Mouse (Mus musculus) CD4-positive, CD25-positive, alpha-beta regulatory T cell, adult 4 months (primary cell): ENCODE data around the gene Zfp219. TPM values are rescaled to one million over a fixed set of nuclear protein-coding genes. Genes with fewer than 3 reads are reported as not detected.

Experiments used
- ATAC-seq: one replicate; pipeline ENCODE4 v1.8.0; 2017
- polyA plus RNA-seq, 2 experiments: library from polyadenylated mRNA; unstranded; fragments of 100-300 nt; shearing (Covaris generic); gene quantifications; one replicate each; pipeline ENCODE4 v1.2.1; 2017

Zfp219 gene
- polyA plus RNA-seq, 2 experiments from 2014 or later: 1.6 to 2.3 TPM

DNA sequence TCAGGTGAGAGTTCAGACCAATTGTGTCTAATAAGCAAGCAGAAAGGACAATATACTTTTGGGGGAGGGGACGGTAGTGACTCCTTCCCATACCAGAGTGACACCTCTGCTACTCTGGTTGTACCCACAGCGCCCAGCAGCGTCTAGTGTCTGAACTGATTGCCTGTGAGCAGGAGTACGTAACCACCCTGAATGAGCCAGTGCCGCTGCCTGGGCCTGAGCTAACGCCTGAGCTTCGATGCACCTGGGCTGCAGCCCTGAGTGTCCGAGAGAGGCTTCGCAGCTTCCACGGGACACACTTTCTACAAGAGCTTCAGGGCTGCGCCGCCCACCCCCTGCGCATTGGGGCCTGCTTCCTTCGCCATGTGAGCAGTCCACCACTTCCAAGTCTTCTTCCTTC is 23.1 kb downstream of the Zfp219 start:
- ATAC-seq: no peak

DNA sequence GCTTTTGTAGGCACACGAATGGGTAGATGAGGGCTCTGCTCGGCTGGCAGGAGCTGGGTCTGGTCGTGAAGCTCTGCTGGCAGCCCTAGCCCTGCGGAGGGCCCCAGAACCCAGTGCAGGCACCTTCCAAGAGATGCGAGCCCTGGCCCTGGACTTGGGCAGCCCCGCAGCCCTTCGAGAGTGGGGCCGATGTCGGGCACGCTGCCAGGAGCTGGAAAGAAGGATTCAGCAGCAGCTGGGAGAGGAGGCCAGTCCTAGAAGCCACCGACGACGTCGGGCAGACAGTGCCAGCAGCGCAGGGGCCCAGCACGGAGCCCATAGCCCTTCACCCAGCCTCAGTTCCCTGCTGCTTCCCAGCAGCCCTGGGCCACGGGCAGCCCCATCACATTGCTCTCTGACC is 23.7 kb downstream of the Zfp219 start:
- ATAC-seq: no peak

DNA sequence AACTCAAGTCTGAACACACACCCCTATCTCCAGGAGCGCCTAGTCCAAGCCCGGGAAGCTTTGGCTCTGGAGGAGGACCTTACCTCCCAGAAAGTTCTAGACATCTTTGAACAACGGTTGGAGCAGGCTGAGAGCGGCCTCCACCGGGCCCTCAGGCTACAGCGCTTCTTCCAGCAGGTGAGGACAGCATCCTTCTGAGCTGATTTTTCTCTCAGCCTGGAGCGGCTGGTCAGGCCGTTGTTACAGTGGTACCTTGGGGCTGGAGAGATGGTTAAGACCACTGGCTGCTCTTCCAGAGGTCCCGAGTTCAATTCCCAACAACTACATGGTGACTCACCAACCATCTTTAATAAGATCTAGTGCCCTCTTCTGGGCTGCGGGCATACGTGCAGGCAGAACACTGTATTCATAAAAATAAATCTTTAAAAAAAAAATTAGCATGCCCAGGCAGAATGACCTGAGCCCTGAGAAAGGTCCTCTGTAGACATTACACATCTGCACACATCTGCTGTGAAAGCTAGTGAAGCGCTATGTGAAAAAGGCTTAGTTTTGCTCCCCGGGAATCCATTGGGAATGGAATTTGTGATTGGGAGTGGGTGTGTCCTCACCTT is 24.2 kb downstream of the Zfp219 start:
- no peak for ATAC-seq

DNA sequence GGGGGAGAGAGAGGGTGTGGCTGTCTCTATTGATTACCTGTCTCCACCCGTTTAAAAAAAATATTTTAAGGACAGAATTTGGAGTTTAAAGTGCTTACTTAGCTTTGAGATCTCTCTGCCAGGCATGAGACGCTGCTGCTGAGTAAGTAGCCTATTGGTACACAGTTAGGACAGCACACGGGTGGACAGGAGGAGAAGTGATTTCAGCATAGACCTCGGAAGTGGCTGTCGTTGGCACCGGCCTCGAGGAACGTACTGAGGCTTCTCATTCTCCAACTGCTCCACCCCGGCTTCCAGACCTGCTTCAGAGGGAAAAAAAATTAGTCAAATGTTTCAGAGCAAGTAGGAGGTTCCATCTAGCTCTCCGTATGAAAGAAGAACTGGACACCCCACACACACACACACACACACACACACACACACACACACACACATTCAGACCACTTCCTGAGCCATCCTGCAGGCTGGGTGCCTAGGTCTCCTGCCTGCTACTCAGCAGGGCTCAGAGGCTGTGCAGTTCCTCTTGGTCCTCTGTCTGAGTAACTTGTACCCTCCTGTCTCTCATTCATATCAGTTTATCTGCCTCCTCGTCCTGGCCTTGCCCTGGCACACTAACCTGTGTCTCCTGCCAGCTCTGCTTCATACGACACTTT is 25.2 kb downstream of the Zfp219 start:
- no peak for ATAC-seq

DNA sequence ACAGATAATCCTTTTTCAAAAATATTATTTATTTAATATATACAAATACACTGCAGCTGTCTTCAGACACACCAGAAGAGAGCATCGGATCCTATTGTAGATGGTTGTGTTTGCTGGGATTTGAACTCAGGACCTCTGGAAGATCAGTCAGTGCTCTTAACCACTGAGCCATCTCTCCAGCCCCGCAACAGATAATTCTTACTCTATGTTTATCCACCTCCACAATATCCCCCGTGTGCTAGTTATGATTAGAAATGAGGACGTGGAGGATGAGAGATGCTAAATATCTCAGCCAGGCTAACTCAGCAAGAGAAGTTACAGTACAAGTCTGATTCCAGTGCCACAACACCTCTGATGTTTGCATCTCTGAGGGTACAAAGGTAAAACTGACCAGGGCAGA is 26.1 kb downstream of the Zfp219 start:
- ATAC-seq: no peak

DNA sequence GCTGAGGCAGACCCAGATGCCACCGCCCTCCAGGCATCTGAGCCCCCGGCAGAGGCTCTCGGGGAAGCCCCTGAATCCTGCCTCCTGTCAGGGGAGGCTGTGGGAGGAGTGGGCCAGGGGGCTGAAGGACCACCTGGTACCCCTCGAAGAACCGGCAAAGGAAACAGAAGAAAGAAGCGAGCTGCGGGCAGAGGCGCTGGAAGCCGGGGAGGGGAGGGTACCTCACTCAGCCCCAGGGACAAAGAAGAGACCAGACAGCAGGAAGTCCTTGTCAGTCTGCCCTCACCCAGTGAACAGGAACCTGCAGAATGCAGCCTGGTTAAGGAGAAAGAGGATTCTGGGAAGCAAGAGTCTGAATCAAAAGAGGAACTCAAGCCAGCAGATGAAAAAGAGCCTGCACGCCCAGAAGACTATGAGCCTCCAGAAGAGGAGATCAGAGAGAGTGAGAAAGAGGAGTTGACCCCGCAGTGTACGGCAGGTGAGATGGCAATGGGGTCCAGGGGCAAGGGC is 31.0 kb downstream of the Zfp219 start:
- ATAC-seq: no peak

DNA sequence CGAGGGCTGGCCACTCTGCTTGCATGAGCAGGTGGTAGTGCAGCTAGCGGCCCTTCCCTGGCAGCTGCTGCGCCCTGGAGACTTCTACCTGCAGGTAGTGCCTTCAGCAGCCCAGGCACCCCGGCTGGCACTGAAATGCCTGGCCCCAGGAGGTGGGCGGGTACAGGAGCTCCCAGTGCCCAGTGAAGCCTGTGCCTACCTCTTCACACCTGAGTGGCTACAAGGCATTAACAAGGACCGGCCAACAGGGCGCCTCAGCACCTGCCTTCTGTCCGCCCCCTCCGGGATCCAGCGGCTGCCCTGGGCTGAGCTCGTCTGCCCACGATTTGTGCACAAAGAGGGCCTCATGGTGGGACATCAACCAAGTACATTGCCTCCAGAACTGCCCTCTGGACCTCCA is 31.8 kb downstream of the Zfp219 start:
- ATAC-seq: no peak

DNA sequence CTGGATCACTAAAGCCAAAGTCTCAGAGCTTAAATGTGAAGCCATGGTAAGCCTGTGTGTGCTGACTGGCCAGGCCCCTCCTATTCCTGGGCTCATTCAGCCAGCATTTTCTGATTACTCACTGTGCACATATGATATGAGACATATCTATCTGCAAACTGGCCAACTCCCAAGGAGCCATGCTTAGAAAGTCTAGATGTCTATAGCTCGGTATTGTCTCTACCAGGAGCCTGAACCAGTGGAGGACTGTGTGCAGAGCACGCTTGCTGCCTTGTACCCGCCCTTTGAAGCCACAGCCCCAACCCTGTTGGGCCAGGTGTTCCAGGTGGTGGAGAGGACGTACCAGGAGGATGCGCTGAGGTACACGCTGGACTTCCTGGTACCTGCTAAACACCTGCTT is 33.4 kb downstream of the Zfp219 start:
- ATAC-seq: no peak

DNA sequence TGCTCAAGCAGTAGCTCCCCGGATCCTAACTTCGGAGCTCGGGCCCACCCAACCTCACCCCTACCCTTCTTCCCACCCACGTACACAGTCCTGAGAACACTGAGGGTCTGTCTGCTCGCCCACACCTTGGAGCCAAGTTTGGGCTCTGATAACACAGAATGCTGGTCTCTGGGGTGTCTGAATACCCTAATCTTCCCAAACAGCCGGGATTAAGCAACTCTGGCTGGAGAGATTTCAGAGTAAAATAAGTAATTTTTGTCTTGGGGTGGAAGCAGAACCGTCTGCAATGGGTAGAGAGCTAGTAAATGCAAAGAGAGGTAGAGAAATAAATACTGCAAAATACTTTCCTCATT is 34.4 kb downstream of the Zfp219 start:
- ATAC-seq: no peak

DNA sequence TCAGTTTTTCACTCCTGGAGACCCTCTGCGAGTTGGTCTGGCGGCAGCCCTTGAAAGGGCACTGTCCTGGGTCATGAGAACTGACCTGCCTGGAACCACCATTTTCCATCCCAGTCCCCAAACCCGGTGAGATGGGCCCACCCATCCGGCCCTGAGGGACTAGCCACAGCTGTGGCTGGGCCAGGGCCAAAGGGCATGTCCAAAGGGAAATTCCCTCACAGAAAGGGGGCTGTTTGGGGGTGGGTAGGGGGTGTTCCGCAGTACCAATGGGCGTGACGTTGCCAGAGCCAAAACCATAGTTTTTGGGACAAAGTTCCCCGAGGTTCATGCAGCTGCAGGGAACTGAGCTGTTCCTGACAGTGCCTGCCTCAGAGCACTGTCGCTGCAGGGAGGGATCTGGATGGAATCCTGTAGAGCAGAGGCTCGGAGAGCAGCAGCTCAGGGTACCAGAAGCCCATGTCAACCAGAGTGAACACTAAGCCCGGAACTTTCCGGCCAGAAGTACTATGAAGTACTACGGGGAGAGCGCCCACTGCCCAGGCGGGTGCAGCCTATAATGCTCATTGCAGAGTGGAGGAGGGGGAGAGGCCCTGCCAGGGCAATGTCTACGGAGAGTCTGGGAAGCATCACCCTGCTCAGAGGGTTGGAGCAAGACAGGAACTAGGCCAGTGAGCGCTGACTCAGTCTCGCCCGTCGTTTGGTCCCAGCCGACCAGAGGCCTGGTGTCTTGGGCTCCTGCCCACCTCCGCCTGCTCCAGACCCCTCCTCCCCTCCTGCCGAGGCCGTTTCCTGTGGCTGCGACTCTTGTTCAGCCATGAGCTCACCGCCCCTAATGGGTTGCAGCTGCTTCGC is 35.0 kb downstream of the Zfp219 start:
- peak; percentile 5 for ATAC-seq

DNA sequence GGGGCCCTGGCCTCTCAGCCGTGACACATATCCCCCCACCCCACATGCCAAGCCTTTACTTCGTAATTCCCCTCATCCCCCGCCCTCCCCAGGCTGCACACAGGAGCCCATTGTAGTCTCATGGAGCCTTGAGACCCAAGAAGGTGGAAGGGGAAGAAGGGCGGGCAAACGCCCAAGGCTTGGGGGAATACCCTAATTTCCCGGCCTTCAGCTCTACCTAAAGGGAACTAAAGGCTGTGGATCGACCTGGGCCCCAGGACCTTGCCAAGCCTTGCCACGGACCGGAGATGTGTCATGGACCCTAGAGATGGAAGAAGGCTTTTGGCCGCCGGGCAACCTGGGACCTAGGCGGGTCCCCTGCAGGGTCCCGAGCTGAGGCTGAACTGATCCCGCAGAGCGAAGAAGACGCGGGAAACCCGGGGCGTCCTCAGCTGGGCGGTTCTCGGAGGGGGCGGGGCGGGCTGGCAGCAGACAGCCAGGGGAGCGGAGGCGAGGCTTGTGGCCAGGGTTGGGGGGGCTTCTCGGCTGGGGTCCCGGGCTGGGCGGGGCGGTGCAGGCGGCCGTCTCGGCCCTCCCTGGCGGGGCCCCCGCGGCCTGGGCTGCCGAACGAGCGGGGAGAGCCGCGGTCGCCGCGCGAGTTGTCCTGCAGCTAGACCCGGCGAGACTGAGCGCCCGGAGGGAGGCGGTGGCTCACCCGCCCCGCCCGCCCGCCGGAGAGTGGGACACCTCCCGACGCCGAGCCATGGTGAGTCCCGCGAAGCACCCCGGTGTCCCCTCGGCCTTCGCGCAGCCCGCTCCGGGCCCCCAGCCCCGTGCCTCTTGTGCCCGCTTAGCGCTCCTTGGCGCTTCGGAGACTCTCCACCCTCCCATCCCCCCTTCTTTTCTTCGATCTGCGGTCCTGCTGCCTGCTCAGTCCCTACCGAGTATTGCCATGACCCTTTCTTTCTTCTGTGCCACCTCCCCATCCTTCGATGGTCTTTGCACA is 36.0 kb downstream of the Zfp219 start, which contains the start of gene Arhgef40:
Gene Arhgef40, plus strand, starts transcription at position 473 of the 985 bp plus-strand sequence.
- peak; percentile 49 for ATAC-seq

DNA sequence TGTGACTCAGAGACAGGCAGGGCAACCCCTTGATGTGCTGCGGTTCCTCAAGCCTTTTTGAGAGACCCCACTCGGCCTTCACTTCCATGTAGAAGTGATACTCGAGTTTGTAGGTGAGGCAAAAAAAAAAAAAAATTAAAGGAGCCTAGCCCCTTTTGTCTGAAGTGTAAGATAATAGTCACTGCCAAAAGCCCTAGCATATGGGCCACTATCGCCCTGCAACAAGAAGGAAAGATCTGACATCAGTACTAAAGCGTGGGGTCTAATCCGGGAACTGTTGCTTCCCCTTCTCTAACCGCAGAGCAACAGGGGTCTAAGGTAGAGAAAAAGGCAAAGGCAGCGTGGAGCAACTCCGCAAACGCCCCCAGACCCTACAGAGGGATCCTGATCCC is 36.7 kb downstream of the Zfp219 start:
- ATAC-seq: no peak

DNA sequence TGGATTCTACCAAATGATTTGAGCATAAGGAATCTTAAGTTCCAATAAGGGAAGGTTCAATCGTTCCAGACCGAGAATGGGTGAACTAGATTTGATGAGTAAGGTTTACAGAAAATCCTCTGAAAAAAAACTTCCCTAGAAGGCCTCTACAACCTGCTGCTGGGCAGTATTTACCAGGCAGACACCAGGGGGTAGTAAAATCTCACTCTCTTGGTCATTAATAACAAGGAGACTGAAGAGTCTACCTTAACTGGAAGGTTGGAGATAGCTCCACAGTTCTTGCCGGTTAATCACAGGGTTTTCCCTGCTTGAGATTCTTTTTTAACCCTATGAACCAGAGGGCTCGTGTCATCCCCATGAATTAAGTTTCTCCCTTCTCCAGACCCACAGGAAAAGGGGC is 37.3 kb downstream of the Zfp219 start:
- ATAC-seq: no peak

DNA sequence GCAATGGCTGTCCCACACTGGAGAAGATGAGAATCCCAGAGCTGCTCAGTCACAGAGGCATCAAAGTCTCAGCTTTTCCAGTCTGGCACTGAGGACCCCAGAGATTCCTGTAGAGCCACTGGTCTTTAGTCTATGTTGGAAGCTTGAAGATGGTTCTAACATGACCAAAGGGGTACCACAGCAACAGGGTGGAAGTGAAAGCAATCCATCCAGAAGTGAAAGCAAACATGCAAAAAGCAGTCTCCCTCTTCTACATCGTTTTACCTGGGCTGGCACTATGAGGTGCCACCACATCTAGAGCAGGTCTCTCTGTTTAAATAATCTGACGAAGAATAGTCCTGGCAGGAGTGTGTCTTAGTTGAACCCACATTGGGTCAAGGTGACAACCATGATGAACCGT is 41.3 kb downstream of the Zfp219 start:
- ATAC-seq: no peak

DNA sequence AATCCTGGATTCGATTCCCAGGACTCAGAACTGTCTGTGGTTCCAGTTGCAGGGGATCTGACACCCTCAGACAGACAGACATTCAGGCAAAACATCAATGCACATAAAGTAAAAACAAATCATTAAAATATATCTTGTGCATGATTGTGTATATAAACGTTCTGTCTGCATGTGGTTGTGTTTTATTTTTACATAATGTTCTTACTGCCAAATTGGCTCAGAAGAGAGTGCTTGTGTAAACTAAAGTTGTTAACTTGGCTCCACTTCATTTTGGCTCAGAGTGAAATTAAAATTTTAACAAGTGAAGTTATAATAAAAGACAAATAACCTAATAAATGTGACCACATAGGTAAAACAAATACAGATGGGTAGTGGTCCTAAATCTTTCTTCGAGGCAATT is 53.1 kb downstream of the Zfp219 start:
- no peak for ATAC-seq

DNA sequence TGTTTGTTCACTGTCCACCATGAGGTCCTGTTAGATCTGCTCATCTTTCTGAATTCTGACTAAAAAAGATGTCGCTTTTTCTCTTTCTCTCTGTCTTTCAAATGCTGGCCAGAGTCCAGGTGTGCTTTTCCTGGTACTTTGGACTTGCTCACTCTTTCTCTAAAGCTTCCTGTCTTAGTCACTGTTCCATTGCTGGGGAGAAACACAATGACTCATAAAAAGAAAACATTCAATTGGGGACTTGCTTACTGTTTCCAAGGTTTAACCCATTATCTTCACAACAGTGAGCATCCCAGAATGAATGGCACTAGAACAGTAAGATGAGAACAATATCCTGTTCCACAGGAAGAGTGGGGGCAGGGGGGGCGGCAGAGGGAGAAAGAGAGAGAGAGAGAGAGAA is 60.2 kb downstream of the Zfp219 start:
- ATAC-seq: no peak

Other genes with a start within 250 kb of the Zfp219 start
- not detected for gene Ang4, start 247.1 kb downstream of the Zfp219 start, polyA plus RNA-seq
- gene AY358078, start 220.7 kb downstream of the Zfp219 start, polyA plus RNA-seq: not detected
- not detected for gene Ear6, start 167.0 kb downstream of the Zfp219 start, polyA plus RNA-seq
- 10 to 100 TPM; 55.1 to 85.6 TPM for gene Mettl17, start 135.9 kb downstream of the Zfp219 start, polyA plus RNA-seq
- gene Slc39a2, start 127.8 kb downstream of the Zfp219 start, polyA plus RNA-seq: under 1 TPM; 0.39 to 0.71 TPM
- gene Ndrg2, start 106.6 kb downstream of the Zfp219 start, polyA plus RNA-seq: 10 to 100 TPM; 25.0 to 38.1 TPM
- not detected for gene Tppp2, start 102.3 kb downstream of the Zfp219 start, polyA plus RNA-seq
- gene Rnase13, start 98.0 kb downstream of the Zfp219 start, polyA plus RNA-seq: not detected
- under 1 TPM in 1 of 2 experiments, not detected in 1; 0.70 TPM for gene Arhgef40, start 36.0 kb downstream of the Zfp219 start, polyA plus RNA-seq
- gene Tmem253, start 5.1 kb downstream of the Zfp219 start, polyA plus RNA-seq: under 1 TPM in 1 of 2 experiments, not detected in 1; 0.63 TPM
- gene Olfr221, start 21.7 kb upstream of the Zfp219 start, polyA plus RNA-seq: not detected
- gene Hnrnpc, start 83.3 kb upstream of the Zfp219 start, polyA plus RNA-seq: 100 to 1,000 TPM; 463 to 514 TPM
- gene Rpgrip1, start 90.0 kb upstream of the Zfp219 start, polyA plus RNA-seq: 10 to 100 TPM; 78.7 to 78.9 TPM
- gene Supt16, start 176.7 kb upstream of the Zfp219 start, polyA plus RNA-seq: 10 to 100 TPM; 37.9 to 39.5 TPM
- gene Chd8, start 237.0 kb upstream of the Zfp219 start, polyA plus RNA-seq: 10 to 100 TPM; 76.7 to 83.0 TPM